Mouse (Mus musculus) liver, postnatal 0 days (tissue): ENCODE results near the gene Exoc7.
"Not testable (repeated sequence)": the region's sequence is repeated elsewhere in the genome, so short reads cannot be mapped to it uniquely, and the experiment has no call there.

ENCODE experiments used
- CTCF ChIP-seq: sonication (generic); IDR thresholded peaks from 2 replicates; pipeline ENCODE4 v1.5.1; 2016; ENCODE audit warnings: antibody characterized with exemption, low read depth
- EP300 ChIP-seq: IDR thresholded peaks from 2 replicates; pipeline ENCODE4 v1.6.1; 2016; ENCODE audit warnings: antibody characterized with exemption, low read depth, mild to moderate bottlenecking

DNA sequence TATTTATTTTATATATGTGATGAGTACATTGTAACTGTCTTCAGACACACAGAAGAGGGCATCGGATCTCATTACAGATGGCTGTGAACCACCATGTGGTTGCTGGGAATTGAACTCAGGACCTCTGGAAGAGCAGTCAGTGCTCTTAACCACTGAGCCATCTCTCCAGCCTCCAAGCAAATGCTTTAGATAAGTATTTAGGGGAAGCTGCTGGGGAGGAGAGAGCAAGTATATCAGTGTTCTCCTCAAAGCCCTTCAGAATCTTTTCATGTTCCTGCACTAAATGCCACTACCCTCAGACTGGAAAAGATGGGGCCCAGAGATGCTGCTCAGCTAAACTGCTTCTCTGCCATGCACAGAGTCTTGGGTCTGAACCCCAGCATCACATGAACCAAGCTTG lies 29.8 kb downstream of the Exoc7 start:
- not testable (repeated sequence) for TF ChIP-seq EP300, CTCF
